Mouse (Mus musculus) heart, postnatal 10 days (tissue): ENCODE data around the gene Zyg11a. TPM values are rescaled to one million over a fixed set of nuclear protein-coding genes. Genes with fewer than 3 reads are reported as not detected.
"Not testable (repeated sequence)": the region's sequence is repeated elsewhere in the genome, so short reads cannot be mapped to it uniquely, and the experiment has no call there.

ENCODE experiments used
- DNase-seq, 2 experiments: peaks; one replicate each; pipeline ENCODE4 v3.0.0; 2021
- intact Hi-C: fragments of 180-260 bp; cut with DNase I; formaldehyde crosslinking; loops from one replicate; pipeline ENCODE4 v1.15.1; 2025
- total RNA-seq, 2 experiments: library from RNA; stranded (reverse); gene quantifications; 2 replicates each; pipeline ENCODE4 v1.2.3; 2021

The Zyg11a gene
- total RNA-seq, 2 experiments from 2014 or later = not detected

DNA sequence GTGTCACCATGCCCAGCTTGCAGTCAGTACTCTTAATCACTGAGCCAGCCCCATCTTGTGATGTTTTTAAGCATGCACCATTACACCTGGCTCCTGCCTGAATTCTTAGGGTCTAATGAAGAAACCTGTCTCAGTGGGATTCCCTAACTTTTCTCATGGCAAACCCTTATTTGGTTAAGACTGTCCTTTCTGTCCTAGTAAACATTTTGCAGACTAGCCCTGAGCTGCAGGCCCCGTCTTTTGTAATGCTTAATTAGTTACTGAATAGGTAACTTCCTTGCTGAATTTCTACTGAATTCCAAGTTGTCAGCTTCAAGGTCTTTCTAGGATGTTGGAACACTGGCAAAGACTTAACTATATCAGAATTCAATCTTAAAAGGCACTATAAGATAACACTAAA lies 62.7 kb downstream of the Zyg11a start:
- intact Hi-C loops, DNase-seq: not testable (repeated sequence)

DNA sequence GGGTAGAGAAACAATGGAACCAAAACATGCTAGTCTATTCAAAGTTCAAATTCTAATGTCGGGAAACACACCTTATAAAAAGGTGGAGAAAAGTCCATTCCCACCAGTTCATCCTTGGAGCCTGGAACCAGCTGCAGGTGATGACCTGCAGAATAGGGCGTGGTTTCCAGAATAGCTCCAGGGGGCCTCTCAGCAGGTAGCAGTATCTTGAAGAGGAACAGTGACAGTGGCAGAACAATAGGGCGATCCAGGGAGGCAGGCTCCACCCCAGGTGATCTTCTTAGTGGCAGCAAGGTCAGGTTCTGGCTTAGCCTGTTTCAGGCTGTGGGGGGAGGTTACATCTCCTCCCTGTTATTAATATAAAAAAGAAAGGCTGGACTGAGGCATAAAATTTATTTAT lies 72.3 kb downstream of the Zyg11a start:
- intact Hi-C loops, DNase-seq: not testable (repeated sequence)

DNA sequence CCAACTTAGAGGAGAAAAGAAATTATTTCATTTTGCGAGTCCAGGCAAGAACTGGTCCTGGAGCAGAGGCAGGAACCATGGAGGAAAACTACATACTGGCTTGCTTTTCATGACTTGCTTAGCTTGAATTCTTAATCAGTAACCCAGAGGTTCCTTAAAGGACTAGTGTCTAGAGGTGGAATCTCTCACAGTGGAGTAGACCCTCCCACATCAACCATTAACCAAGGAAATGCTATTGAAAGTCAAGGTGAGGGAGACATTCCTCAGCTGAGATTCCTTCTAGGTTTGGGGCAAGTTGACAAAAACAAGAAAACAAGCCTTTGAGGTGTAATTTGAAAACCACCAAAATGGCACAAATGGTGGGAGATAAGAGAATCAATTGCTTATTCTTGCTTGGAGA lies 73.0 kb downstream of the Zyg11a start, which contains the start of gene Scp2:
TSS of gene Scp2 (minus strand) at position 119 of the 400 bp plus-strand sequence.
- DNase-seq = no peak
- intact Hi-C loops = no loop called here

- DNase-seq = no peak
- intact Hi-C loops = no loop called here
Measured at GRCm38 (mm10) chr4:108143778-108144177, 74.1 kb downstream of the Zyg11a start.

GRCm38 (mm10) chr4:108143178-108143577 lies 74.7 kb downstream of the Zyg11a start:
- intact Hi-C loops, DNase-seq: not testable (repeated sequence)

- DNase-seq = no peak
- intact Hi-C loops = no loop called here
Measured at GRCm38 (mm10) chr4:108136938-108137337, 80.9 kb downstream of the Zyg11a start.

Other genes with a start within 250 kb of the Zyg11a start
- gene Slc1a7, start 249.7 kb downstream of the Zyg11a start, total RNA-seq = under 1 TPM in 1 of 2 experiments, not detected in 1; 0.10 TPM
- 10 to 100 TPM; 12.1 to 24.1 TPM for gene Podn, start 121.6 kb downstream of the Zyg11a start, total RNA-seq
- gene Scp2, start 73.0 kb downstream of the Zyg11a start, total RNA-seq = 100 to 1,000 TPM; 189 to 194 TPM
- gene Echdc2, start 52.6 kb downstream of the Zyg11a start, total RNA-seq = 10 to 100 TPM; 32.5 to 34.2 TPM
- gene Zyg11b, start 83.0 kb upstream of the Zyg11a start, total RNA-seq = 10 to 100 TPM; 36.5 to 37.5 TPM
- 10 to 100 TPM; 45.8 to 48.5 TPM for gene Coa7, start 110.1 kb upstream of the Zyg11a start, total RNA-seq
- not detected for gene Shisal2a, start 165.3 kb upstream of the Zyg11a start, total RNA-seq
- gene Gpx7, start 188.9 kb upstream of the Zyg11a start, total RNA-seq = 10 to 100 TPM; 22.3 to 22.6 TPM
- 10 to 100 TPM; 41.0 to 43.8 TPM for gene Tut4, start 241.4 kb upstream of the Zyg11a start, total RNA-seq